Mouse (Mus musculus) left cerebral cortex, postnatal 4 days (tissue): ENCODE measurements around the gene Pxmp4. TPM values are rescaled to one million over a fixed set of nuclear protein-coding genes. Genes with fewer than 3 reads are reported as not detected.

Experiments
- DNase-seq: peaks from one replicate; pipeline ENCODE4 v3.0.0-alpha.2; 2022
- intact Hi-C: fragments of 180-260 bp; cut with DNase I; formaldehyde crosslinking; loops from one replicate; pipeline ENCODE4 v1.15.1; 2025
- total RNA-seq, 2 experiments: library from RNA; stranded (reverse); gene quantifications; 2 replicates each; pipeline ENCODE4 v1.2.3; 2021

Pxmp4 gene
- 10 to 100 TPM; 11.8 to 12.2 TPM for total RNA-seq

- DNase-seq, result peak; percentile 99
- intact Hi-C loops, result no loop called here
Measured at GRCm38 (mm10) chr2:154603638-154604153, at the start of gene Pxmp4. TSS of gene Pxmp4 (minus strand) at chr2:154603708.

GRCm38 (mm10) chr2:154651363-154651762 lies 47.9 kb upstream of the Pxmp4 start, which contains the start of gene Chmp4b:
TSS of gene Chmp4b (plus strand) at chr2:154651705.
- DNase-seq, result no peak

GRCm38 (mm10) chr2:154650404-154650803 lies 46.9 kb upstream of the Pxmp4 start:
- intact Hi-C loops, result no loop called here

More at GRCm38 (mm10) chr2:154651363-154651762, 47.9 kb upstream of the Pxmp4 start, which contains the start of gene Chmp4b:
- intact Hi-C loops, result no loop called here

GRCm38 (mm10) chr2:154648086-154648485 lies 44.6 kb upstream of the Pxmp4 start:
- DNase-seq, result peak; percentile 24

More at GRCm38 (mm10) chr2:154650404-154650803, 46.9 kb upstream of the Pxmp4 start:
- DNase-seq, result no peak

GRCm38 (mm10) chr2:154646634-154647033 lies 43.1 kb upstream of the Pxmp4 start:
- intact Hi-C loops, result loop anchor here (5.0 kb wide), 1 partner anchor 211 kb away; no protein-coding TSS in a partner anchor
- DNase-seq, result no peak

More at GRCm38 (mm10) chr2:154648086-154648485, 44.6 kb upstream of the Pxmp4 start:
- intact Hi-C loops, result loop anchor here (5.0 kb wide), 1 partner anchor 209 kb away; no protein-coding TSS in a partner anchor

- intact Hi-C loops, result no loop called here
- DNase-seq, result no peak
Measured at GRCm38 (mm10) chr2:154642712-154643385, 39.3 kb upstream of the Pxmp4 start.

- no peak for DNase-seq
- intact Hi-C loops, result no loop called here
Measured at GRCm38 (mm10) chr2:154642005-154642459, 38.5 kb upstream of the Pxmp4 start.

GRCm38 (mm10) chr2:154641176-154641575 lies 37.7 kb upstream of the Pxmp4 start:
- intact Hi-C loops, result no loop called here
- no peak for DNase-seq

- intact Hi-C loops, result no loop called here
- no peak for DNase-seq
Measured at GRCm38 (mm10) chr2:154639115-154639514, 35.6 kb upstream of the Pxmp4 start.

- no peak for DNase-seq
- intact Hi-C loops, result no loop called here
Measured at GRCm38 (mm10) chr2:154638521-154638920, 35.0 kb upstream of the Pxmp4 start.

- DNase-seq, result no peak
- intact Hi-C loops, result no loop called here
Measured at GRCm38 (mm10) chr2:154635826-154636225, 32.3 kb upstream of the Pxmp4 start.

GRCm38 (mm10) chr2:154633876-154634644 lies 30.6 kb upstream of the Pxmp4 start:
- DNase-seq, result no peak
- intact Hi-C loops, result no loop called here

GRCm38 (mm10) chr2:154633039-154633742 lies 29.7 kb upstream of the Pxmp4 start:
- intact Hi-C loops, result no loop called here

GRCm38 (mm10) chr2:154632203-154632780 lies 28.8 kb upstream of the Pxmp4 start:
- DNase-seq, result no peak
- intact Hi-C loops, result no loop called here

More at GRCm38 (mm10) chr2:154633039-154633742, 29.7 kb upstream of the Pxmp4 start:
- no peak for DNase-seq

- no peak for DNase-seq
Measured at GRCm38 (mm10) chr2:154630531-154630930, 27.0 kb upstream of the Pxmp4 start.

GRCm38 (mm10) chr2:154624137-154624536 lies 20.6 kb upstream of the Pxmp4 start:
- intact Hi-C loops, result no loop called here
- no peak for DNase-seq

More at GRCm38 (mm10) chr2:154630531-154630930, 27.0 kb upstream of the Pxmp4 start:
- intact Hi-C loops, result no loop called here

- no peak for DNase-seq
- intact Hi-C loops, result no loop called here
Measured at GRCm38 (mm10) chr2:154621684-154622083, 18.2 kb upstream of the Pxmp4 start.

- DNase-seq, result no peak
- intact Hi-C loops, result no loop called here
Measured at GRCm38 (mm10) chr2:154617061-154617460, 13.6 kb upstream of the Pxmp4 start.

GRCm38 (mm10) chr2:154615674-154616073 lies 12.2 kb upstream of the Pxmp4 start:
- DNase-seq, result no peak
- intact Hi-C loops, result no loop called here
